Mouse (Mus musculus): ENCODE data around the gene Hipk2. TPM values are rescaled to one million over a fixed set of nuclear protein-coding genes. Genes with fewer than 3 reads are reported as not detected.
"Not testable (repeated sequence)": the region's sequence is repeated elsewhere in the genome, so short reads cannot be mapped to it uniquely, and the experiment has no call there.

Hipk2 gene
- total RNA-seq, 2 experiments from 2014 or later: 54.6 to 55.5 TPM

GRCm38 (mm10) chr6:38671270-38671669 lies 204.7 kb downstream of the Hipk2 start:
- no peak for DNase-seq
- intact Hi-C loops (cut with DNase I): no loop called here

DNA sequence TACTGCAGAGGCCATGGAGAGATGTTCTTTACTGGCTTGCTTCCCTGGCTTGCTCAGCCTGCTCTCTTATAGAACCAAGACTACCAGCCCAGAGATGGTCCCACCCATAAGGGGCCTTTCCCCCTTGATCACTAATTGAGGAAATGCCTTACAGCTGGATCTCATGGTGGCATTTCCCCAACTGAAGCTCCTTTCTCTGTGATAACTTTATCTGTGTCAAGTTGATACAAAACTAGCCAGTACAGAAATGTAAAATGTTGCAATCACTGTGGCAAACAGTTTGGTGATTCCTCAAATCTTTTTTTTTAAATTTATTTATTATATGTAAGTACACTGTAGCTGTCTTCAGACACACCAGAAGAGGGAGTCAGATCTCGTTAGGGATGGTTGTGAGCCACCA lies 205.5 kb downstream of the Hipk2 start:
- not testable (repeated sequence) for DNase-seq

GRCm38 (mm10) chr6:38669580-38669979 lies 206.4 kb downstream of the Hipk2 start:
- no peak for DNase-seq
- intact Hi-C loops (cut with DNase I): no loop called here

More for the DNA sequence above, 205.5 kb downstream of the Hipk2 start:
- intact Hi-C loops (cut with DNase I): not testable (repeated sequence)

GRCm38 (mm10) chr6:38662714-38663615 lies 213.0 kb downstream of the Hipk2 start, which contains the start of gene Clec2l:
Gene Clec2l, plus strand, starts transcription at chr6:38663069.
- DNase-seq: peak; percentile 45
- intact Hi-C loops (cut with DNase I): no loop called here

DNA sequence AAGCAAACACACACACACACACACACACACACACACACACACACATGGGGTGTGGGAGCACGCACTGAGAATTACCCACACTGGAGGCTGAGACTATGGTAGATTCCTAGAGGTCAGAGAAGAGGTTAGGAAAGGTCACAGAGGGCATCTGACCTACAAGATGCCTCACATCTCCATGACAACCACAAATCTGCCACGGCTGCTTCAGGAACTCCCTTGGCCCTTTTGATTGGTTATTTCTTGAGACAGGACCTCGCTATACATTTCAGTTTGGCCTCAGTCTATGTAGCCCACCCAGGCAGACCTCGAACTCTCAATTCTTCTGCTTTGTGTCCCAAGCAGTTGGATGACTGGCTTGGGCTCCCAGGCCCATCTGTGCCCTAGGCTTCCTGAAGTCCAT lies 214.3 kb downstream of the Hipk2 start:
- intact Hi-C loops (cut with DNase I): no loop called here
- no peak for DNase-seq

DNA sequence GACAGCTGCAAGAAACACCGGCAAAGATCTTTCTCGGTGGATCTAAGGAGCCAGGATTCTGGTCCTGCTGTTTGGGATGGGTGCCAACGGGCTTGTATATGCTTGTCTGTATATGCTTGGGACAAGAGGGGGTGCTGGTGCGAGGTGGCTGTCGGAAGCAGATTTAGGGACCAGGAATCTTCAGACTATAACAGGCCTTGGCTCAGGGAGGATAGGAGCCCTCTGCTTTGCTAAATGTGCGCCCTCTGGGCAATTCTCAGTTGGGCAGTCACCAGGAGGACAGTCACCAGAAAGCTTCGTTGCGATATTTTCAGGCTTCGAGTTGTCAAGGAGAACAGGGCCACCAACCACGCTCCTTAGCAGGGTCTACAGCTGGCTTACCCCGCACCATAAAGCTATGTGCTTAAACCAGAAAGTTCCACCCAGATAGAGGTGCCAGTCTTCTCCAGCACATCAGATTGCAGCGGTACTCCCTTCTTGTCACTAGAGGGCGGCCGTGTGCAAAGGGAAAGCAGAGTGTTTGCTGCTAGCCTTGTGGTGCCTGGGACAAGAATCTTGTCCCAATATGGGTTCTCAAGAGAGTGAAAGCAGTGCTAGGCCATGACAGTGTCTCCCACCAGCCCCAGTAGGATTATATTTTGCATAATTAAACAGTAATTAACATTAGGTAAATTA lies 225.6 kb downstream of the Hipk2 start:
- intact Hi-C loops (cut with DNase I): no loop called here
- peak; percentile 67 for DNase-seq

GRCm38 (mm10) chr6:38649545-38649944 lies 226.4 kb downstream of the Hipk2 start:
- intact Hi-C loops (cut with DNase I): no loop called here
- no peak for DNase-seq

Other genes starting within 250 kb of the Hipk2 start
- under 1 TPM in 1 of 2 experiments, not detected in 1; 0.26 TPM for gene Klrg2, start 238.9 kb downstream of the Hipk2 start, total RNA-seq (2021)
- gene Clec2l, start 213.1 kb downstream of the Hipk2 start, total RNA-seq (2021): 10 to 100 TPM; 68.3 to 70.8 TPM
- gene Tbxas1, start 761 bp downstream of the Hipk2 start, total RNA-seq (2021): 1 to 10 TPM; 1.3 to 1.4 TPM
- 1 to 10 TPM; 3.2 to 3.7 TPM for gene Parp12, start 242.2 kb upstream of the Hipk2 start, total RNA-seq (2021)